Mouse (Mus musculus): ENCODE results near the gene Cd209g. TPM values are rescaled to one million over a fixed set of nuclear protein-coding genes. Genes with fewer than 3 reads are reported as not detected.

Gene Cd209g
- polyA plus RNA-seq, 1 experiment from 2014 or later = not detected

GRCm38 (mm10) chr8:4147272-4147671 lies 13.4 kb downstream of the Cd209g start:
- Histone ChIP-seq H3K4me1 (replicated peaks; ENCODE audit: control insufficient read depth, insufficient read depth) (no peaks in the 10 kb centered on the region), H3K4me3 (ENCODE audit: low read depth, low read length) (no peak overlapping the region), H3K9me3 (ENCODE audit: control insufficient read depth, low read length) (no peaks in the 10 kb centered on the region), H3K27ac (replicated peaks) (no peak overlapping the region), H3K36me3 (ENCODE audit: control insufficient read depth, insufficient read depth, low read length) (no peaks in the 10 kb centered on the region), H3K9ac (ENCODE audit: low read length) (no peak overlapping the region), H3K27me3 (ENCODE audit: control insufficient read depth, insufficient read depth, low read length) (no peaks in the 10 kb centered on the region), H3K4me2 (replicated peaks; ENCODE audit: low read depth) (no peak overlapping the region)
- TF ChIP-seq EP300 (optimal IDR thresholded peaks at IDR 0.05) (no peak), CTCF (IDR thresholded peaks at IDR 0.05; ENCODE audit: low read depth) (no peak)
- no peak for DNase-seq (ENCODE audit: low spot score)
- ATAC-seq (ENCODE audit: low FRiP score, low TSS enrichment) = no peak
- 32% methylated on average over 1 of the region's 1 CpGs for WGBS

GRCm38 (mm10) chr8:4154878-4155277 lies 21.0 kb downstream of the Cd209g start:
- Histone ChIP-seq H3K4me2 (replicated peaks; ENCODE audit: low read depth) (no peak overlapping the region), H3K4me3 (ENCODE audit: low read depth, low read length) (no peak overlapping the region), H3K36me3 (ENCODE audit: control insufficient read depth, insufficient read depth, low read length) (no peaks in the 10 kb centered on the region), H3K4me1 (replicated peaks; ENCODE audit: control insufficient read depth, insufficient read depth) (no peaks in the 10 kb centered on the region), H3K27me3 (ENCODE audit: control insufficient read depth, insufficient read depth, low read length) (no peaks in the 10 kb centered on the region), H3K9ac (ENCODE audit: low read length) (no peak overlapping the region), H3K27ac (replicated peaks) (no peak overlapping the region), H3K9me3 (ENCODE audit: control insufficient read depth, low read length) (no peaks in the 10 kb centered on the region)
- no peak for TF ChIP-seq EP300 (optimal IDR thresholded peaks at IDR 0.05)
- TF ChIP-seq CTCF (IDR thresholded peaks at IDR 0.05; ENCODE audit: low read depth) = no peak
- no peak for DNase-seq (ENCODE audit: low spot score)
- no peak for ATAC-seq (ENCODE audit: low FRiP score, low TSS enrichment)

- ATAC-seq (ENCODE audit: low FRiP score, low TSS enrichment) = no peak
- no peak for DNase-seq (ENCODE audit: low spot score)
- Histone ChIP-seq H3K9me3 (ENCODE audit: control insufficient read depth, low read length) (no peaks in the 10 kb centered on the region), H3K4me3 (ENCODE audit: low read depth, low read length) (no peak overlapping the region), H3K9ac (ENCODE audit: low read length) (no peak overlapping the region), H3K36me3 (ENCODE audit: control insufficient read depth, insufficient read depth, low read length) (no peaks in the 10 kb centered on the region), H3K27ac (replicated peaks) (no peak overlapping the region), H3K27me3 (ENCODE audit: control insufficient read depth, insufficient read depth, low read length) (no peaks in the 10 kb centered on the region), H3K4me2 (replicated peaks; ENCODE audit: low read depth) (no peak overlapping the region), H3K4me1 (replicated peaks; ENCODE audit: control insufficient read depth, insufficient read depth) (no peaks in the 10 kb centered on the region)
- TF ChIP-seq EP300 (optimal IDR thresholded peaks at IDR 0.05) (no peak), CTCF (IDR thresholded peaks at IDR 0.05; ENCODE audit: low read depth) (no peak)
- WGBS = 54% methylated on average over 4 of the region's 4 CpGs
Observed at GRCm38 (mm10) chr8:4162786-4163185, 28.9 kb downstream of the Cd209g start.

GRCm38 (mm10) chr8:4165176-4165851 lies 31.4 kb downstream of the Cd209g start:
- H3K27ac ChIP-seq (replicated peaks) = no peak overlapping the region

GRCm38 (mm10) chr8:4165852-4166751 lies 32.2 kb downstream of the Cd209g start, which contains the start of gene Evi5l:
Evi5l (plus strand) TSS chr8:4166567.
- TF ChIP-seq EP300 (optimal IDR thresholded peaks at IDR 0.05) (no peak), CTCF (IDR thresholded peaks at IDR 0.05; ENCODE audit: low read depth) (no peak)
- H3K9me3 ChIP-seq (ENCODE audit: control insufficient read depth, low read length) = no peaks in the 10 kb centered on the region
- H3K36me3 ChIP-seq (ENCODE audit: control insufficient read depth, insufficient read depth, low read length) = no peaks in the 10 kb centered on the region
- H3K9ac ChIP-seq (ENCODE audit: low read length) = peak within 1 kb of the TSS; percentile 82
- no peaks in the 10 kb centered on the region for H3K27me3 ChIP-seq (ENCODE audit: control insufficient read depth, insufficient read depth, low read length)
- peak within 1 kb of the TSS; percentile 92 for H3K4me2 ChIP-seq (replicated peaks; ENCODE audit: low read depth)
- DNase-seq (ENCODE audit: low spot score) (peak; percentile 96), ATAC-seq (ENCODE audit: low FRiP score, low TSS enrichment) (peak; percentile 99)
- H3K4me3 ChIP-seq (ENCODE audit: low read depth, low read length) = peak within 1 kb of the TSS; percentile 87
- no peaks in the 10 kb centered on the region for H3K4me1 ChIP-seq (replicated peaks; ENCODE audit: control insufficient read depth, insufficient read depth)
- H3K27ac ChIP-seq (replicated peaks) = peak within 1 kb of the TSS; percentile 18; the same call in 1 of the 2 replicates
- WGBS = under 1% methylated on average over 49 of the region's 51 CpGs

More at GRCm38 (mm10) chr8:4165176-4165851, 31.4 kb downstream of the Cd209g start:
- Histone ChIP-seq H3K27me3 (ENCODE audit: control insufficient read depth, insufficient read depth, low read length) (no peaks in the 10 kb centered on the region), H3K36me3 (ENCODE audit: control insufficient read depth, insufficient read depth, low read length) (no peaks in the 10 kb centered on the region), H3K9me3 (ENCODE audit: control insufficient read depth, low read length) (no peaks in the 10 kb centered on the region), H3K9ac (ENCODE audit: low read length) (peak overlapping the region; percentile 50; the same call in 1 of the 2 replicates), H3K4me3 (ENCODE audit: low read depth, low read length) (peak overlapping the region; percentile 46), H3K4me1 (replicated peaks; ENCODE audit: control insufficient read depth, insufficient read depth) (no peaks in the 10 kb centered on the region), H3K4me2 (replicated peaks; ENCODE audit: low read depth) (peak overlapping the region; percentile 65)
- TF ChIP-seq EP300 (optimal IDR thresholded peaks at IDR 0.05) = no peak
- no peak for TF ChIP-seq CTCF (IDR thresholded peaks at IDR 0.05; ENCODE audit: low read depth)
- 7% methylated on average over 11 of the region's 13 CpGs for WGBS
- no peak for ATAC-seq (ENCODE audit: low FRiP score, low TSS enrichment)
- DNase-seq (ENCODE audit: low spot score) = no peak
